Mouse (Mus musculus) induced T-regulatory cell, adult 2 months (primary cell): ENCODE data around the gene Nras.
A peak's percentile ranks its signal among the peaks of the same experiment; 100 is the strongest.

Source experiments
- DNase-seq: peaks from one replicate; pipeline ENCODE4 v3.0.0-alpha.2; 2012; ENCODE audit warnings: low read depth

Gene Nras

DNA sequence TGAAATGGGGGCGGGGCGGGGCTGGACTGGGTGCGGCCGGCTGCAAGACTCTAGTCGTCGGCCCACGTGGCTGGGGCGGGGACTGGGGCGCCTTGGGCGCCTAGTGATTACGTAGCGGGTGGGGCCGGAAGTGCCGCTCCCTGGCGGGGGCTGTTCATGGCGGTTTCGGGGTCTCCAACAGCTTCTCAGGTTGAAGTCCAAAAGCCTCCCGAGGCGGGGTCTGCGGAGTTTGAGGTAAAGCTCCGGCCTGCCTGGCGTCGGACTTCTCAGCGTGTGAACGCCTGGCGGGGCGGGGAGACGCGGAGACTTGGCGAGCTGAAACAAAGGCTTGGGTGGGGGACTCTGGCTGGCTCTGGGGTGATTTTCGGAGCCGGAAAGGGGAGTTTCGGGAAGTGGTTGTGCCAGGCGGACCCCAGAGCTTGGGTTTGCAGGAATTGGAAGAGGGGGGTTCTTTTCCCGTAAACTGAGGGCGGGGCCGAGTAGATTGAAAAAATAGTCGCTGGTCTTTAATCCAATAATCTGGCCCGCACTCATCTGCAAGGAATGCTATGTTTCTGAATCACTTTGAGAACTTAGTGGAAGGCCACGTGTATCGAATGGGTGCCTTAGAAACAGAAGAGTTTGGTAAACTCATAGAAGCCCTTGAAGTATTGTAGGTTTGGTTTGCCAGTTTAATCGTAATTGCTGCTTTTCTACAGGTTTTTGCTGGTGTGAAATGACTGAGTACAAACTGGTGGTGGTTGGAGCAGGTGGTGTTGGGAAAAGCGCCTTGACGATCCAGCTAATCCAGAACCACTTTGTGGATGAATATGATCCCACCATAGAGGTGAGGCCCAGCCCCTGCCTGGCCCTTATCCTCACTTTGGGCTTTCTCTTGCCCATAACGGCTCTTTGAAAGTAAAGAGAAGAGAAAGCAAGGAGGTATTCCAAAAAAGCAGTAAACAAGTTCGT, at the start of gene Nras:
Gene Nras (plus strand): TSS at position 79 of the 951 bp plus-strand sequence.
- DNase-seq = peak; percentile 96

- no peak for DNase-seq
These were observed 40.7 kb upstream of the Nras start for GRCm38 (mm10) chr3:103017350-103017749.

DNA sequence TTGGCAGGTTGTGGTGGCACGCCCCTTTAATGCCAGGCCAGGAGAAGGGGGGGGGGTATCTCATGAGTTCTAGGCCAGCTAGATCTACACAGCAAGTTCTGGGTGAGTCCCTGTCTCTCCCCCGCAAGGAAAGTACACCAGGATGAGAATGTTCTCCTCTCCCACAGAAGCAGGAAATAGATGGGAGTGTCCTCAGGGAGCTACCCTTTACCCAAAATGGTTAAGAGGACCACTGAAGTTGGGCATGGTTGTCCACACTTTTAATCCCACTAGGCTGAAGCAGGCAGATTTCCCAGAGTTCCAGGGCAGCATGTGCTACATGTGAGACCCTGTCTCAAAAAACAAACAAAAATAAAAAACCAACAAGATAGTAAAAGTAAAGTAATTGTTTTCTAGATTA, 38.6 kb upstream of the Nras start:
- peak; percentile 43 for DNase-seq

DNA sequence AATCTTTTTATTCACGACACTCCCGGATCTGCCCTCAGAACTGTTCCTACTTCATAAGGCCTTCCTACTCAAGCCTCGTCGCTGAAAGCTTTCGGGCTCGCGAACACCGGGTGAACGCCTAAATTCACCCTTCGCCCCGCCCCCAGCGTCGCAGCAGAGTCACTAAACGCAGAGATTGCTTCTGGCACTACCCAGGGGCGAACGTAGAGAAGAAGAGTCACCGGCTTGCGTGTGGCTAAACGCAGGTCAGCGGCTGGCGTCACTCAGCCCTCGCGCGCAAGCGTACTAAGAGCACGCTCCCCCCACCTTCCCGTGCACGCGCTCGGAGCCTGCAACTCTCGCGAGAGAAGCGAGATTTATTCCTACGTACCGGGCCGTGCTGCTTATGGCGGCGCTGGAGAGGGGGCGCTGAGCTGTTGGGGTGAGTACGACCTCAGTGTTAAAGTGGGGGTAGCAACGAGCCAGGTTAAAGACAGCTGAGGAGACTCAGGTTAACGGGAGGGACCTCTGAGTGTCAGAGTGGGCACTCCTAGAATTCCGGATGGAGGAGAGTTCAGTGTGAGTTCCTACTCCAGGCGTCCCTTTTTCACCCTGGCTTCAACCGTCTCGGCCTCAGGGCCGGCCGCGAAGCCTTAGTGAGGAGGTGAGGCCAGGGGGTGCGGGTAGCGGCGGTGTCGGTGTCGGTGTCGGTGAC, 37.7 kb upstream of the Nras start, which contains the start of gene Csde1:
Gene Csde1 (plus strand): TSS at position 178 of the 694 bp plus-strand sequence.
- DNase-seq = peak; percentile 99

- peak; percentile 94 for DNase-seq
These were observed 37.0 kb upstream of the Nras start for GRCm38 (mm10) chr3:103020943-103021638.

DNA sequence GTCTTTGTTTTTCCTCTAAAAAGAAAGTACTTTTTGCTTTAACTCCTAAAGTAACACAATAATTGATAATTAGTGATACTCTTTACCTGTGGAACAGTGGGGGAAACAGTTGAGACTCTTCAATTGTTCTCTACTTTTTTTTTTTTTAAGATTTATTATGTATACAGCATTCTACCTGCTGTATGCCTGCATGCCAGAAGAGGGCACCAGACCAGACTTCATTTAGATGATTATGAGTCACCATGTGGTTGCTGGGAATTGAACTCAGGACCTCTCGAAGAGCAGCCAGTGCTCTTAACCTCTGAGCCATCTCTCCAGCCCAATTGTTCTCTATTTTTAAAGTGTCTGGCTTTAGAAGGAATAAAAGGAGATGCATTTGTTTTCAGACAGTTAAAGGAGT, 31.9 kb upstream of the Nras start:
- peak; percentile 77 for DNase-seq

- no peak for DNase-seq
These were observed 17.8 kb upstream of the Nras start for GRCm38 (mm10) chr3:103040285-103040684.

GRCm38 (mm10) chr3:103040861-103041379, 17.2 kb upstream of the Nras start:
- no peak for DNase-seq

DNA sequence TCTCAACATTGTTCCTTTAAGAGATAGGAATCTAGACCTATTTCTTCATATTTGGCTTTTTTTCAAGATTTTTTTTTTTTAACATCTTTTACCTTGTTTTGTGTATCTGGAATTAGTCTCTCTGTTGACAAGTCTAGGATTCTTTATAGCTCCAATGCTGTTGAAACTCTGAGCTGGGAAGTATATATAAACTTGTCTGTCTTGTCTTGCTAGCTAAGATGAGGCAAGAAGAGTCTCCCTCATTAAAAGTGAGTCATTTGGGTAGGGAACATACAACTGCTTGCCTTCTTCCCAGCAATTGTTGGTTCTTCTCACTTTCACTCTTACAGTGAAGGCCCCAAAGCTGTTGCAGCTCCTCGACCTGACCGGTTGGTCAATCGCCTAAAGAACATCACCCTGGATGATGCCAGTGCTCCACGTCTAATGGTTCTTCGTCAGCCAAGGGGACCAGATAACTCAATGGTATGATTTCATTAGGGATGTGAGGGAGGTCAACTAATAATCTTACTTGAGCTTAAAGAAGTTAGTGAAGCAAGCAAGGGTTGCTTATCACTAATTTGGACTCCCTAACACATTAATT, 2.0 kb upstream of the Nras start:
- no peak for DNase-seq

DNA sequence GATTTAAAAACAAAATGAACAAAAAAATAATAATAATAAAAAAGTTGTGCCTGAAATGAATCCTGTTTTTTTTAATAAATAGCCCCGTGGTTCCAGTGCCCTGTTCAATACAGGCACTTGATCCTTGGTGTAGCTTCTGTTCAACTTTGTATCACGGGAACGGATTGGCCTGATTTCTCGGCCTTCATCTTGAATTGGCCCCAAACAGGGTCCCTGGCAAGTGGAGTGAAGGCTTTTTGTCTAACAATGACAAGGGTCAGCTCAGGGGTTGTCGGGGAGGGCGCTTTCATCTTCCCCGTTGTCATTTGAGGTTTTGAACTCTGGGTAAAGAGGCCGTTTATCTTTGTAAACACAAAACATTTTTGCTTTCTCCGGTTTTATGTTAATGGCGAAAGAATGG, 333 bp upstream of the Nras start:
- no peak for DNase-seq

GRCm38 (mm10) chr3:103066927-103067326, 8.8 kb downstream of the Nras start:
- DNase-seq = no peak

DNA sequence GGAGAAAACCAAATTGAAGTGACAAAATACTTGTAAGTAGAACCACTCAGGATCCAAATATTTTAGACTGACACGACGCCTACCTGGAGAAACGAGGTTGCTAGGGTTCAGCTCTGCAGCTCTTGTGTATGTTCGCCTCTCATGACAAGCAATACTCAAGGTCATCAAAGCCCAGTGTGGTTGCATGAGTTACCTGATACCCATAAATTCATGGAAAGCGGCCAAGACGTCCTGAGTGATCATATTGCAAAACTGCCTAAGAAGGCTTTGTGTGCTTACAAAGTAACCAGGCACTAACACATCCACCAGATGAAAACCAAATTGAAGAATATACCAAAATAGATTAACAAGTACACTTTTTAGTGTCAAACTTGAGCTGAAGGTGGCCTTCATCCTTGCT, 10.9 kb downstream of the Nras start:
- DNase-seq = no peak

DNA sequence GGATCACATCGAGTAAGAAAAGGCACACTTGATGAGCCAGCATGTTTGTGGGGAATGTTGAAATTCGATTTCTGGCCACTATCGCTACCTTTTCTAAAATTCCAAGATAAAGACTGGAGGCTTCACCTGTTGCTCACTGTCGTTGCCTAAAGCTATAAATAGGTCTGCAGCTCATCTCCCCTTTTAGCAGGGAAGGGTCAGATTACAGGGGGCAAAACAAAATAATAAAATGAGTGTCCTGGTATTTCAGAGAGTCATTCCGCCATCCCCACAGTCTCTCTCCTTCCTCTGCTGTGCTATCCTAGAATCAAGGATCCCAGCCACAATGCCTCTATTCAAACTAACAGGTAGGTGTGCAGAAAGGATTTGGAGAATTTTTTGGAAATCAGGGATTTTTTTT, 15.7 kb downstream of the Nras start, which contains the start of gene Ampd1:
Gene Ampd1 (plus strand): TSS at position 244 of the 400 bp plus-strand sequence.
- DNase-seq = no peak

GRCm38 (mm10) chr3:103075871-103076270, 17.8 kb downstream of the Nras start:
- no peak for DNase-seq

- DNase-seq = no peak
These were observed 18.4 kb downstream of the Nras start for GRCm38 (mm10) chr3:103076476-103076875.

- no peak for DNase-seq
These were observed 21.2 kb downstream of the Nras start for GRCm38 (mm10) chr3:103079301-103079700.

DNA sequence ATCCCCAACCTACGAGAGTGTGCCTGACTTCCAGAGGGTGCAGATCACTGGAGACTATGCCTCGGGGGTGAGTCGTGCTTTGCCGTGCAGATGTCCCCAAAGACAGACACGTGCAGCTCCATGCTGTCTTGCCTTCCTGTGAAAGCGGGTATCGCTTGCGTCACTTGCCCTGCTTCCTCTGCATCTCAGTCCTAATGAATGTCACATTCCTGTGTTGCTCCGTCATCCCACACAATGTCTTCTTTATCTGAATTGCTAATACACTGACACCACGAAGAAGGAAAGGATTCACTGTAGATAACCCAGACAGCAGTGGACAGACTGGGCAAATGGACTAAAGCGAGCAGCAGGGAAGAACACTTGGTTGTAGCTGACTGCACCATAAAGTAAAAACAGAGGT, 23.0 kb downstream of the Nras start:
- no peak for DNase-seq

DNA sequence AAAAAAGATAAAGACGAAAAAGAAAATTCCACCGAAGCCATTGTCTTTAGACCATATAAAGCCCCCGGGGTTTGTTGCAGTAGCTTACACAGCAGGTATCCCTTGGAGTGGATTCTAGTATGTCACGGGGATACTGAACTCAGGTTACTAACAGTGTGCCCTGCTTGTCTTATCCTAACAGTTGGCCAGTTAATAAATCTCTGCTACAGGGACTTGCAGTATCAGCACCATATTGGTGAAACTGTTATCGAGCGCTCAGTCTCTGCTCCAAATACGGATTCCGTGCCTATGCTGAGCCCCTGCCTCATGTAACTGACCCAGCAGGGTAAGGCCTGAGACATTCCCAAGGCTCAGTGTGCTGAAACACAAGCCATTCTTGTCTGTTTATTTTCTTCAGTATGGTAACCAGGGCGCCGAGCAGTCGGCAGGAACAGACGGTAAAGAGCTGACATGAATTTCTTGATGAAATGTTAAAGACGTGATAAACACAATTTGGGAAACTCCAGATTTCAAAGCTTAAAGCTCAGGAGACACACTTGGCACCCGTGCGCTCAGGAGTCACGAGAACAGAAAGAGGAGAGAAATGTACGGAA, 23.9 kb downstream of the Nras start:
- no peak for DNase-seq

- no peak for DNase-seq
These were observed 24.7 kb downstream of the Nras start for GRCm38 (mm10) chr3:103082761-103083160.

DNA sequence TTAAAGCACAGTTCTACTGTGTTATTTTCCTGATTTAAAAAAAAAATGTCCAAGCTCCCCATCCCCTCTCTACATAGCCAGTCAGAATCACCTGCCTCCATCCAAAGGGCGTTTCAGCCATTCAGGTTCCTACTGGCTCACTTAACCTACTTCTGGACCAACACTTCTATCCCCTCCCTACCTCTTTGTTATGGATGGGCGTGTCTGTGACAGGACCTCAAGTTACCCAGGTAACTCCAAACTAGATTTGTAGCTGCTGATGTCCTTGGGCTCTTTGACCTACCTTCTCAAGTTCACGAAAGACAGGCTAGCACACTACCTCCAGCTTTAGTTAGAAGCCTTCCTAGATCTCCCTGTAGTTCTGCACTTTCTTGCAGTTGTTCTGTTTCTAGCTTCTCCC, 27.9 kb downstream of the Nras start:
- no peak for DNase-seq

DNA sequence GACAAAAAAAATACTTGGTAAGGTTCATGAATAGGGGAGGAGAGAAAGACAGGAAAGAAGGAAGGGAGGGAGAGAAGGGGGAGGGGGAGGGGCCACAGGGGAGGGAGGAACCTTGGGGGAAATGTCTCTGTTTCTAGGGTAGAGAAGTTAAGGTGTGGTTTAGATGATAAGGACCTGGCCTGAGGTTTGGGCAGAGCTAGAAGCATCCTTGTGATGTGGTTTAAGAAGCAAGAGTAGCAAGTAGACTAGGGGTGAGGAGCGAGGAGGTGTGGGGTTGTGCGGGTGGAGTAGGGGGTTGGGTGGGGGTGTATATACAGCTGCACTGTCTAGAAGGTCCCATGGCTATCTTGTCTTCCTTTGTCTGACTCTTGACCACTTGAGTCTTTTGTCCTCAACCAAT, 33.7 kb downstream of the Nras start:
- DNase-seq = peak; percentile 67
